Mouse (Mus musculus): ENCODE results near the gene Zfp57. TPM values are rescaled to one million over a fixed set of nuclear protein-coding genes. Genes with fewer than 3 reads are reported as not detected.

Zfp57 gene
- polyA plus RNA-seq, 3 experiments from 2014 or later, result not detected

GRCm38 (mm10) chr17:37046312-37047112, 45.5 kb downstream of the Zfp57 start:
- ATAC-seq, result peak; percentile 53

GRCm38 (mm10) chr17:37047332-37047976, 46.5 kb downstream of the Zfp57 start:
- ATAC-seq, result no peak

- ATAC-seq, result no peak
These were observed 47.0 kb downstream of the Zfp57 start for GRCm38 (mm10) chr17:37047981-37048380.

DNA sequence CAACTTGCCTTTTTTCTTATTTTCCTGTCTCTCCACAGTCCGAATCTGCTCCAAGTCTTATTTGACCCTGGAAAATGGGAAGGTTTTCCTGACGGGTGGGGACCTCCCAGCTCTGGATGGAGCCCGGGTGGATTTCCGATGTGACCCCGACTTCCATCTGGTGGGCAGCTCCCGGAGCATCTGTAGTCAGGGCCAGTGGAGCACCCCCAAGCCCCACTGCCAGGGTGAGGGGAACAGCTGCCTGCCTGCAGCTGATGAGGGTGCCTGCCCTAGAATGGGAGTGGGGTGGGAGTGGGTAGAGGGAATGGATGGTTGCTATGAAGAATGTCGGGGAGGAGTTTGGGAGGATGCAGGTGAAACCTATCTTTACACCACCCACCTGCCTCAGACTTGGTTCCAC, 47.4 kb downstream of the Zfp57 start:
- no peak for ATAC-seq

DNA sequence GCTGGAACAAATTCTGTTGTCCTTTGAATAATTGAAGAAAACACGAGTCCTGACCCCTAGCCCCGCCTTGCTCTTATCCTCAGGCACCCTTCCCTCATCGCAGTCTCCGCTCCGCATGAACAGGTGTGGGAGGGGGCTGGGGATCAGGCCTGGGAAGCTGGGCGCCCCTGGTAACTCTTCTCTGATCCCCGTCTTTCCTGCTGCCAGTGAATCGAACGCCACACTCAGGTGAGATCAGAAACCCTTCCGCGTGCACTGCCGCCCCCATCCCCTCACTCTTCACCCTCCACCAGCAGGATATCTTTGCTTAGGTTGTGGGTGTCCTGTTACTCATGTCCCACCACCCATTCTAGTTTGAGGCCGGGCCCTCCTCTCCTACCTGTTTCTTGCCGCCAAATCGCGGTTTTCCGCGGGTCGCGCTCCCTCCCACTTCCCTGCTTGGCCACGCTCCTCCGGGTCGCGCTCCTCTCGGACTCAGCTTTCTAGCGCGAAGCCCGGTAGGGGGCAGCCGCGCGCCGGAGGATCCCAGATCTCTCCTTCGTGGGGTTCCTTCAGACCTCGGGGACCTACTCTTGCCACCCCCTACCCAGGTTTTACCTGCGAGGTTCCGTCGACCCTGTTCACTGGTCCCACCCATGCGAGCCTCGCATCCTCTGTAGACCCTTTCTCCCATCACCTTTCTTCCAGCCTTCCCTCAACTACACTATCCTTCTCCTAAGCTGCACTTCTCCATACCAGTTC, 48.8 kb downstream of the Zfp57 start:
- no peak for ATAC-seq

DNA sequence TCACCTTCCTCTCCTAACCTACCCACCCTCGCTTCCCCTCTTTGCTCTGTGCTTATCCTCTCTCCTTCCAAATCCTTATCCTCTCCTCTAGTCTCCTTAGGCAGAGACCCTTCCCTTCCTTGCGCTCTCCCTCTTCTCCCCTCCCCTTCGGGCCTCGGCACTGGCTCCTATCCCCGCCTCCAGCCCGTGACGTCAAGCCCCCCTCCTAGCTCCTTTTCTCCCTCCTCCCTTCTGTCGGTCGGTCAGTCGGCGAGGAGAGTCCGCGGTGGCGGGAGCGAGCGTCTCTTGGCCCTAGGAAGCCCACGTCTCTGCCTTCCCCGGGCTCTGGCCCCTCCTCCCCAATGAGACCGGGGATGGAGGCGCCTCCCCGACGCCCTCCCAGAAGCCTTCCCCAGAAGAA, 49.4 kb downstream of the Zfp57 start:
- ATAC-seq, result no peak

GRCm38 (mm10) chr17:37050876-37051275, 49.9 kb downstream of the Zfp57 start:
- no peak for ATAC-seq

DNA sequence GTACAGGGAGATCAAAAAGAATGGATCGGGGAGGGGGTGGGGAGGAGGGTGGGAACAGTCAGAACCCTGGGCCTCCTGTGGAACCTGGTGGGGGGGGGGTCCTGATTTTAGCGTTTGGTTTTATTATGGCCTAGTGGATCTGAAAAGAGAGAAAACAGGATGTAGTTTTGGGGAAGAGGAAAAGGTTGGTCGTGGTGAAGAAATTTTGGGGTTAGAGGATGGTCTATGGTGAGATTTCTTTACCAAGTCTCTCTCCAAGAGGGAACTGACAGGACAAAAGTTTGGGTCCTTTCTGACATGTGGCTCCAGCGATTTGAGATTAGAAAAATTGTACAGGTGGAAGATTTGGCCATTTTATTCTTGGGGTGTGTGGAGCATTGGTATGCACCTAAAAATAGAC, 50.8 kb downstream of the Zfp57 start:
- ATAC-seq, result no peak

DNA sequence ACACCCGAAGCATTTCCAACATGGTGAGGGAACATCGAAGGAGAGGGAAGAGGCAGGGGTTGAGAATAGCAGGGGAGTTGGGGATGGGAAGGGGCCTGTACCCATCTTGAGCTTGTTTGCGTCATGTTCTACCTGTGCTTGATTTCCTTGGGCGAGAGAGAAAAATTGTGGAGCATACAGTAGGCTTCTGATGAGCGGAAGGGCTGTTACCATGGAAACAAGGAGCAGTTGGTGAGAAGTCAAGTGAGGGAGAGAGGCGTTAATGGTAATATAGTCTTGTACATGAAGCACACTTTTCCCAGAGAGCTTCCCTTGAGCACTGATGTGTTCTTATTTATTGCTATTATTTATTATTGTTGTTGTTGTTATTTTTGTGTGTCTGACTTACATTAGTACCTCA, 56.0 kb downstream of the Zfp57 start:
- ATAC-seq, result no peak

Other genes with a start within 250 kb of the Zfp57 start
- gene H2-M10.5, start 228.3 kb upstream of the Zfp57 start, polyA plus RNA-seq (2017; shearing (Covaris generic)), result not detected
- not detected for gene H2-M10.6, start 189.0 kb upstream of the Zfp57 start, polyA plus RNA-seq (2017; shearing (Covaris generic))
- 10 to 100 TPM; 59.1 to 61.1 (median 60.5) TPM for gene Trim26, start 164.0 kb upstream of the Zfp57 start, polyA plus RNA-seq (2017; shearing (Covaris generic))
- under 1 TPM; 0.32 to 0.47 (median 0.33) TPM for gene Trim15, start 134.0 kb upstream of the Zfp57 start, polyA plus RNA-seq (2017; shearing (Covaris generic))
- not detected for gene Trim10, start 131.6 kb upstream of the Zfp57 start, polyA plus RNA-seq (2017; shearing (Covaris generic))
- not detected for gene Trim40, start 111.0 kb upstream of the Zfp57 start, polyA plus RNA-seq (2017; shearing (Covaris generic))
- gene Trim31, start 103.0 kb upstream of the Zfp57 start, polyA plus RNA-seq (2017; shearing (Covaris generic)), result not detected
- gene Rnf39, start 58.2 kb upstream of the Zfp57 start, polyA plus RNA-seq (2017; shearing (Covaris generic)), result not detected
- 100 to 1,000 TPM; 206 to 226 (median 211) TPM for gene Ppp1r11, start 49.4 kb upstream of the Zfp57 start, polyA plus RNA-seq (2017; shearing (Covaris generic))
- 10 to 100 TPM; 71.2 to 90.2 (median 83.7) TPM for gene Znrd1, start 42.6 kb upstream of the Zfp57 start, polyA plus RNA-seq (2017; shearing (Covaris generic))
- gene Znrd1as, start 42.6 kb upstream of the Zfp57 start, polyA plus RNA-seq (2017; shearing (Covaris generic)), result 1 to 10 TPM; 2.7 to 8.0 (median 8.0) TPM
- gene 2410137M14Rik, start 19.9 kb upstream of the Zfp57 start, polyA plus RNA-seq (2017; shearing (Covaris generic)), result not detected
- under 1 TPM in 2 of 3 experiments, not detected in 1; 0.16 to 0.39 TPM for gene H2-M5, start 11.6 kb upstream of the Zfp57 start, polyA plus RNA-seq (2017; shearing (Covaris generic))
- gene Mog, start 22.2 kb downstream of the Zfp57 start, polyA plus RNA-seq (2017; shearing (Covaris generic)), result not detected
- gene Gabbr1, start 44.8 kb downstream of the Zfp57 start, polyA plus RNA-seq (2017; shearing (Covaris generic)), result 1 to 10 TPM; 4.1 to 8.0 (median 7.4) TPM
- gene Olfr90, start 87.3 kb downstream of the Zfp57 start, polyA plus RNA-seq (2017; shearing (Covaris generic)), result under 1 TPM in 2 of 3 experiments, not detected in 1; 0.16 to 0.20 TPM
- under 1 TPM in 1 of 3 experiments, not detected in 2; 0.15 TPM for gene Olfr91, start 97.1 kb downstream of the Zfp57 start, polyA plus RNA-seq (2017; shearing (Covaris generic))
- not detected for gene Olfr92, start 118.9 kb downstream of the Zfp57 start, polyA plus RNA-seq (2017; shearing (Covaris generic))
- not detected for gene Olfr93, start 160.3 kb downstream of the Zfp57 start, polyA plus RNA-seq (2017; shearing (Covaris generic))
- gene Ubd, start 192.7 kb downstream of the Zfp57 start, polyA plus RNA-seq (2017; shearing (Covaris generic)), result 1 to 10 TPM in 1 of 3 experiments, under 1 TPM in 1, not detected in 1; 0.62 to 1.6 TPM
- not detected for gene Olfr94, start 199.8 kb downstream of the Zfp57 start, polyA plus RNA-seq (2017; shearing (Covaris generic))
- gene Olfr95, start 212.0 kb downstream of the Zfp57 start, polyA plus RNA-seq (2017; shearing (Covaris generic)), result not detected
- not detected for gene Olfr96, start 219.0 kb downstream of the Zfp57 start, polyA plus RNA-seq (2017; shearing (Covaris generic))
- gene Olfr97, start 236.2 kb downstream of the Zfp57 start, polyA plus RNA-seq (2017; shearing (Covaris generic)), result not detected